Mouse (Mus musculus) spleen, postnatal 4 days (tissue): ENCODE data around the gene Gm19935.

Experiments
- DNase-seq, 2 experiments: peaks; one replicate each; pipeline ENCODE4 v3.0.0; 2022; ENCODE audit warnings: low spot score in 2 of 2

Gm19935 gene

DNA sequence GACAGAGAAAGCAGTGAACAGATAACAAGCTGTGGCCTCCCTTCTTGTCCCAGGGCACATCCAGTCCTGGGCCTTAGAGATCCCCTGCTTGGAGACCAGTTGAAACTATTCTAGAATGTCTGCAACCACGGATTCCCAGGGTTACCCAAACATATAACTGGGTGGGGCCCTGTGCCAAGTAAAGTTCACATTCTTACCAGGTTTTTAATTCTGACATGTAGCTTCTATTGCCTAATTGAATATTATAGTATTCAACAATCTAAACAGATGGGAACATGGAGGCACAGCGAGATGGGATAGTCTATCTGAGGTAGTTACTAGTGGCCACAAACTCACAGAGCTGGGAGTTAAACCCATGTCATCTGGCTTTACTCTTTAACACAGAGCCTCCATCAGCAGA is at the start of gene Gm19935:
Gene Gm19935 (minus strand): TSS at position 101 of the 400 bp plus-strand sequence.
- DNase-seq: no peak

DNA sequence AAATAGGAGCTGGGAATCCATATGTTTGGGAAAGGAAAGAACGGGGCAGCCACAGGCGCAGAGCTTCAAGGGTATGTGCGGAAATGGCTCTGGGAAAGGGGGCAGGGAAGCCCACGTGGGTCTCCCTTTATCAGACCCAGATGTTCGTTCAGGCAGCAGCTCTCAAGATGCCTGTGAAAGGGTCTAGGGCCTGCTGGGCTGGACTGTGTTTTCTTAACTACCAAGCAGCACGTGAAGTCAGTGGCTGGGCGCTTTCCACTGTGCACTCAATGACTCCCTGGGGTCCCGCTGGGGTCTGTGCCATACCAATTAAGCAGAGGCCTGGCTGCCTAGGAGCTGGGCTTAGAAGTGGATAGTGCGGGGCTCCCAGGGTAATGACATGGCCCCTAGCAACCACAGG is 44.8 kb upstream of the Gm19935 start:
- DNase-seq: no peak

DNA sequence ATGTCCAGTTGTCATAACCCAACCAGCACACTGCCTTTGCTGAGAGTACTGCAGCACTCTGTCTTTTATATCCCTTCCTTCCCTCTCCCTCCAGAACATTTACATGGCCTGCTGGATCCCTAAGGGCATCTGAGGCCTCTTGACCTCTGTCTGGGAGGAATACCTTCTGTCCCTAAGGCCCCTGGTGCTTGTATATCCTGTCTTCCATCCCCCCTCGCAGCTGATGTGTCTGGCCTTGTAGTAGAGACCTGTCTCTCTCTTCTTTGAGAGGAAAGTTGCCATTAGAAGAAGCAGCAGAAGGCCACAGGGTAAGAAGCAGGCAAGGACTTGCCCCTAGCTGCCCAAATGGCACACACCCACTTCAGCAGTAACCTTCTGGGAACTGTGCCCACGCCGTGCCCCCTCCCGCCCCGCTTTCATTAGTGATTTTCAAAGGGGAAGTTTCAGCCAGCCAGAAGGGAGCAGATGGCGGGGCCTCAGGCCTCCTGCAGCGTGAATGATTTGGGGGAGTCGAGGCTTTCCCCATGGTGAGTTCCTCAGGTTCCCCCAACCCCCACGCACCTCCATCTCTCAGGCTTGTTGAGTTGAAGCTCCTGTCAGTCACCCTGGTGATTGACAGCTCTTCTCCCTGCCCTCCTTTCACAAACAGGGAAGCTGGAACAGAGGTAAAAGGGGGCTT is 44.2 kb upstream of the Gm19935 start:
- DNase-seq: peak in 1 of 2 experiments; percentile 25

- DNase-seq: no peak
These were observed 40.9 kb upstream of the Gm19935 start for GRCm38 (mm10) chr8:90858071-90858470.

GRCm38 (mm10) chr8:90856952-90857351 is 39.8 kb upstream of the Gm19935 start:
- DNase-seq: no peak

GRCm38 (mm10) chr8:90856171-90856570 is 39.0 kb upstream of the Gm19935 start:
- DNase-seq: no peak

DNA sequence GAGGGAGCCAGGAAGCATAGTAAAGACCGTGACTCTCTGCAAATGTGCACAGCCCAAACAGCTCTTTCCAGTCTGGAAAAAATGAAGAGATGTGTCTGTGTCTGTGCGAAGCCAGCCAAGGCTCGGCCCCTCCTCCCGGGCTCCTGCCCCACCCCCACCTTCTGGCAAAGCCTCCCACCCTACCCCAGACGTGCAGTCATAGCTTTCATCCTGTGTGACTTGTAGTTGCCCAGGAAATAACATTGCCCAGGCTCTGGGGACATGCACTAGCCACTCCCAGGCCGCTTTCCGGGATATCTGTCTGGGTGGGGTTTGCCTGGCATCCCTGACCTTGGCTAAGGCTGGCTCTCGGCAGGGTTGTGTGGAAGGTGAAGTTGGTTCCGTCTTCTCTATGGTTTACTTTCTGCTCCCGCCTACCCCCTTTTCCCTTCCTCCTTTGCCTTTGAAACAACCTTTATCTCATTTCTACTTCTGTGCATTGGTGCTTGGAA is 37.5 kb upstream of the Gm19935 start:
- DNase-seq: no peak

DNA sequence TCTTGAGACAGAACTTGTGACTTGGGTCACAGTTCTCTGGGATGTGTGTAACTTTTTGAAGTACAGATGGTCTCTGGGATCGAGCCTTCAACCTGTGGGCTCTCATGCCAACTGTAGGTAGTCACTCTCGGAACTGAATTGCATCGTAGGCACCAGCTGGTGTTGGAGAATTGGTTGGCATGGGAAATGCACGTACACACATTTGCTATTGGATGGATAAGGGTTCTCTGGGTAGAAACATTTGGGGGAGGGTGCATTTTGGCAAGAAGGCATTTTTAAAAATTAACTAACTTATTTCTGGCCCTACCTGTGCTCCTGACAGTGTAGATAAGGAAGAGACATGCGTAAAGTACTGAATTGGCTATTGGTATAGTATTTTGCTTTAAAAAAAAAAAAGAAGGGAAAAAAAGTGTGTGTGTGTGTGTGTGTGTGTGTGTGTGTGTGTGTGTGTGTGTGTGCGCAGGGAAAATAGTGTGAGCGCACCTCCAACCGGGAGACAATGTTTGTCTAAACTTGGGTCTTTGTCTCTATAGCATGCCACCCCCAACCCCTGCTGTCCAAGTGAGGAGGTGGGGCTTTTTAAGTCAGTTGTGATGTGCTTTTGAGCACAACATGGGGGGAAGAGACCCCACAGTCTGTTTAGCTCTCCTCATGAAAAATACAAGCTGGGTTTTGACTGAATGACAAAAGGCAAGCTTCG is 36.9 kb upstream of the Gm19935 start:
- no peak for DNase-seq

- DNase-seq: no peak
These were observed 34.4 kb upstream of the Gm19935 start for GRCm38 (mm10) chr8:90851544-90851943.

DNA sequence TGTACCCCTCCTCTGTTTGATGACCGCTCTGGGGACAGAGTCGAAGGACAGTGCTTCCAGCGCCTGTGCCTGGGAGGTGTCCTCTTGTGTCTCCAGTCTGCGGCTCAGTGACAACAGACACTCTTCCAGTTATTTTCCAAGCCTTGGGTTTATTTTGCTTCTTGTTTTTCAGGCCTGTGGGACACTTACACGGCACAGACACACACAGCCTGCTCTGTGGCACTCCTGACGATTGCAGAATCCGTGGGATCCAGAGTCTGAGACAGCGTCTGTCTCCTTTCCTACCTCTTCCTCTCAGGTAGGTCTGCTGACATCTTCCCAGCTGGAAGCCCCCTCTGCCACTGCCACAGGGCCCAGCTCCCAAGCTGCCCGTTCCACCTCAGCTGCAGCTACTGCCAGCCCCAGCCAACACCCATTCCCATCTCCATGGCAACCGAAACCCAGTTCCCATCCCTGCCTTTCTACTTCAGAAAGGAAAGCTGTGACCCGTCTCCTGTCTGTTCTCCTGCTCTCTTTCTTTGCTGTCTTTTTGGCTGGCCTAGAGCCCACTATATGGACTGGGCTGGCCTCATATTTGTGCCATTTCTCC is 32.4 kb upstream of the Gm19935 start:
- no peak for DNase-seq

DNA sequence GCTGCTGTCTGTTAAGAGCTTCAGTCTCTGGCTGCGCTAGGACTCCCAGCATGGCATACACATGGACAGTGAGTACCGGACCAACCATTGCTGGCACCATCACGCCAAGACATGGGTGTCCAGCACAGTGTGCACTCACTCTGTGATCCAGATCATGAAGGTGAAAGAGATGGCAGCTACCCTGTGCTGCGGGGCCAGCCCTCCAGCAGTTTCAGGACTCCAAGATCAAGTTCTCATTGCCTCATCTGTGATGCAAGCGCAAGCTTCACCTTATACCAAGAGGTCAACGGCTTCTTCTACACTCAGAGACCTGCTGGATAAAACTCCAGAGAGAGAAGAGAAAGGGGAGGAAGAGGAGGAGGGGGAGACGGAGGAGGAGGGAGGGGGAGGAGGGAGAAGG is 30.8 kb upstream of the Gm19935 start:
- DNase-seq: no peak

DNA sequence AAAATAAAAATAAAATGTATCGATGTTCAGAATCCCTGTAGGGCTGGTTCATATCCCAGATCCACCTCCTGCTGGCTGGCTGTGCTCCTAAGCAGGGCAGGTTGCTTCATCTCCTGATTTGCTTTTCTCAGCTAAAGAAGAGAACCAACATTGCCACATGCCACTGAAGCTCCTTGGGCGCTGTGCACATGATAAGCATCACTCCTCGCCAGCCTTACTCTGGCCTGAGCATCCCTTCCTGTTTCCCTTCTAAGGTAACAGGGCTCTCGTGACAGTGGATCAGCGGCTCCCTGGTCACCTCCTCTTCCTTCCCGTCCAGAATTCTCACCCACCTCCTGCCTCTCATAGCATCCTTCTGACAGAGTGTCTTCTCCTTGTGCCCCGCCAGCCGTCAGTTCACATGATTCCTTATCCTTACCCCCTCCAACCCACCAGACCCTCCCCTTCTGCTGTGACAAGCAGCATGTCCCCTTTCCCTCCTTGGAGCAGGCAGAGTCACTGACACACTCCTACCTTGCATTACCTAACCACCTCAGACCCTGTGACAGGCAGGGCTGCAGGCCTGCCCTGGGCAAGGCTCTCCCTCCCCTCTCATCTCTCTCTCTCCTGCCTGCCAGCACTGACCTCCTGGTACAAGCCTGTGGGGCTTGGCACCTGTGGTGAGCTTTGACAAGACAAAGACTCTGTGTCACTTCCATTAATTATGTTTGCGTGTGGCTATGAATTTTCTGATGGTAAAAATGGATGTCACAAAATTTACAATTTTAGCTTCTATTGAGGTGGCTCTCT is 27.2 kb upstream of the Gm19935 start:
- no peak for DNase-seq

DNA sequence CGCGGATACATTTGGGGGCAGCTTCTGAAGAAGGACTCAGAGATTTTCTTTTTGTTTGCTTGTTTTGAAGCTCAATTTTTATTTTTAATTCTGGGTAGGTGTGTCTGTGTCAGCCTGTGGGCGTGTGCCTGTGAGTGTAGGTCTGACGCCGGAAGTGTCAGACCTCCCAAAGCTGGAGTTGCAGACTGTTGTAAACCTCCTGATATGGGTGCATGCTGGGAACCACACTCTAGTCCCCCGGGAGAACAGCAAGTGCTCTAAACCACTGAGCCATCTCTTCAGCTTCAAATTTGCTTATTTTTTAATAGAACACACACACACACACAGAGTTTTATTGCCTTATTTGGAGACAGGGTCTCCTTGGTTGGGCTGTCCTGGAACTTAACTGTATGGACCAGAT is 25.9 kb upstream of the Gm19935 start:
- no peak for DNase-seq

DNA sequence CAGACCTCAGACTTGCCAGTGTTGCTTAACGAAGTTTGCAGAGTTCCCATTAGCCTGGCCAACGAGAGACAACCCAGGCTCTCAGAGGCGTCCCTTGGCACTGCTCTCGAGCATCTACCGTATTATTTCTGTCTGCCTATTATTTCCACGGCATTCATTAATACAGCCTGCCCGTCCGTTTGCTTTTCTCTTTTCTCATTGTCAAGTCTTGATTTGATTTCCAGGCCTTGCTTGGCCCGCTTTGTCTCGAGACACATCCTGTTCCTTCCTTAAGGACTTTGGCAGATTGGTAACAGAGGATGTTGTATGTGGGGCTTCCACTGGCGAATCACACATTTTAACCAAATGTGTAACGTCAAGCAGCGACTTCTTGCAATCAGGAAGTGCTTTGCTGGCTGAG is 24.1 kb upstream of the Gm19935 start:
- DNase-seq: no peak

DNA sequence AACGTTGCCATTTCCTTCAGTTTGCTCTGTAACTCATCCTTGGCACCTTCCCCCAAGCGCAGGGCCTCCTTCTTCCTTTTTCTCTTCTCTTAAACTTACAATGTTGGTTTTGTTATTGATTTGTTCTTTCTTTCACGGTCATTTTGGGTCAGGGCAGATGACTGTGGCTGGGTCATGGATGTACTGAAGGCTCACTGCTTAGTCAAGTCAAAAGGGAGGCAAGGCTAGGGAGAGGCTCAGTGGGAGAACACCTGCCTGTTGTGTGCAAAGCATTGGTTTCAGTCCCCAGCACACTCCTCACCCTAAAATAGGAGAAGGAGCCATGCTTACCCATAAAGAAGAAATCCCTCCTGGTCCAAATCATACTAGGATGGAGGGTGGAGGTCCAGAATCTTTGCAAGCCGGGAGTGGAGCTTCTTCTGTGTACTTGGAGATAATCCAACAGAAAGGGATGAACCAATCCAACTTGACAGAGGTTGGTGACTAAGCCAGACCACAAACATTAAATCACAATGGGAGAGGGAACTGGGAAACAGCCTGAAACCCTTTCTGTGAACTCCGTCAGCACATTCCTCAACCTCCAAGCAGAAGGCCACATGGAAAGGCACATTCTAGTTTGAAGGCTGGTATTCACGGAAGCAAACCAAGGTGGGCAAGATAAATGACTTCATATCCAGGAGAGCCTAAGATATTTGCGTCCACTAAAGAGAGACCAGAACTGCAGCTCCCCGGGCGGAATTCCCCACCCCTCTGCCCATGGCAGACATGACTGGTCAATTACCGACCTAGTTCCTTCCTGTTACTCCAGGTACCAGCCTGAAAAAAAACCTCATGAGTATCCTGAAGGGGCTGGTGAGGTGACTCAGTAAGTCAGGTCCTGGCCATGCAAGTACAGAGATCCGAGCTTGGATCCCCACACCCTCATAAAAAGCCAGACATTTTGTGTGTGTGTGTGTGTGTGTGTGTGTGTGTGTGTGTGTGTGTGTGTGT is 22.8 kb upstream of the Gm19935 start:
- DNase-seq: no peak

DNA sequence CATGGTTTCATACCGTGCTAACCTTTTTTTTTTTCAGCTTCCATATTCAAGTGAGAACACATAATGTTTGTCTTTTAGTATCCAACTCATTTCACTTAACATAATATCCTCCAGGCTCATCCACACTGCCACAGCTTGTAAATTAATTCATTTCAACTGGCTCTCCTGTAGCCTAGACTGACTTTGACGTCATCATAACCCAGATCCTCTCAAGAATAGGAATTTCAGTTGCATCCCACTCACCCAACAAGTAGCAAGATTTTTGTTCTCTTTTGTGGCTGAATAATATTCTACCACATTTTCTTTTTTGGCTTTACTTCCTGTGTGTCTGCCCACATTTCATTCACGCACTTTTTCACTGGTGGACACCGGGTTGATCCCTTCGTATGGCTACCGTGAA is 20.2 kb upstream of the Gm19935 start:
- no peak for DNase-seq

DNA sequence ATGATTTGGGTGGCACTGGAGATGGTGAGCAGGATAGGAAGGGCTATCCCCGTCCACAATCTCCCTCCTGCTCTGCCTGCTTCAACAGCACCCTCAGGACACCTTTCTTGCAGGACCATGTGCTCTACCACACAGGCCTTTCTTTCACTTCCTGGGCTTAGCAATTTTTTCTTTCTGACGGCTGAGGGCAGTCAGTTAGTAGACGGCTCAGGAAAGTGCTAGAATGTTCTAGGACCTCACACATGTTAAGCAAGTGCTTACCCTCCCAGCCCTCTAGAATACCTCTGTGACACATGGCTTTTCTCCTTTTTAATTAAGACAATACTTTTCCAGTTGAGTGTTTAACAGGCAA is 17.1 kb upstream of the Gm19935 start:
- DNase-seq: no peak

- DNase-seq: no peak
These were observed 16.6 kb upstream of the Gm19935 start for GRCm38 (mm10) chr8:90833628-90834320.

DNA sequence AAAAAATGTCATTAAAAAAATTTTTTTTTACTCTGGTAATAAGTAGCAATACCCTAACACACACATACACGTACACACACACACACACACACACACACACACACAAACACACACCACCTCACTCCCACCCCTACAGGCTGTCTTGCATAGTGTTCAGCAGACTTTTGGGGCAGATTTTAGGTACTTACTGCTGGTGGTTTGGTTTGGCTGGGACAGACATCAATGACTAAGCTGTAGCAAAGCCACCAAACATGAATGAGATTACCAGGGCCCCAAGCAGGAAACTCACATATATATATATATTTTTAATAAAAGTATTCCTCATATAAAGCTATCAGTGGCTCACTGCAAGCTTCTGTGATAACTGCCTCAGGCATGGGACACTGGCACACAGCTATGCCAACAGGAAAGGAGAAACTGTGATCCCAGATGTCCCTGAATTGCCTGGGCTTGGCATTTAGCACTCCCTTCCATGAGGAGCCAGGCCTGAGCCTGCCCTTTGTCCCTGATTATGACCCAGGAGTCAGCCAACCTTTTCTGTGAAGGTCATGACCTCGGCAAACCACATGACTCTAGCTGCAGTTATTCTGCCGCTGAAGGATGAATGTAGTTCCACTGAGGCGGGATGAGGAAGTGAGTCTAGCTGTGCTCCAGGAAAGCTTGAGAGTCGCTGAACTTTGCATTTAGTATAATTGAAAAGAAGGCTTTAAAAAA is 15.5 kb upstream of the Gm19935 start:
- DNase-seq: no peak

- no peak for DNase-seq
These were observed 13.8 kb upstream of the Gm19935 start for GRCm38 (mm10) chr8:90830980-90831379.
